Mouse (Mus musculus) embryonic fibroblast, embryonic 13.5 days (primary cell): ENCODE data around the gene Rnf41.

Source experiments
- CTCF ChIP-seq: IDR thresholded peaks from 2 replicates; pipeline ENCODE4 v1.5.1; 2011; ENCODE audit warnings: mild to moderate bottlenecking, control low read depth, low read length, moderate library complexity, borderline replicate concordance; ENCODE audit not compliant: insufficient read depth
- POLR2A ChIP-seq: IDR thresholded peaks from 2 replicates; pipeline ENCODE4 v1.6.1; 2011; ENCODE audit warnings: low read depth, mild to moderate bottlenecking, control low read depth, low read length, moderate library complexity

GRCm38 (mm10) chr10:128389570-128389969 lies 21.9 kb upstream of the Rnf41 start:
- TF ChIP-seq CTCF, result no peak
- TF ChIP-seq POLR2A, result no peak
